Mouse (Mus musculus) gastrocnemius, postnatal 36 days (tissue): ENCODE measurements around the gene Aen. TPM values are rescaled to one million over a fixed set of nuclear protein-coding genes. Genes with fewer than 3 reads are reported as not detected.

ENCODE experiments used
- DNase-seq, 2 experiments: peaks; one replicate each; pipeline ENCODE4 v3.0.0; 2022
- intact Hi-C: fragments of 180-260 bp; cut with DNase I; formaldehyde crosslinking; loops from one replicate; pipeline ENCODE4 v1.15.1; 2025
- long read RNA-seq, 2 experiments: library from polyadenylated mRNA; stranded (forward); transcript quantifications; one replicate each; pipeline ENCODE4 v2.0.0; 2021
- total RNA-seq, 2 experiments: library from RNA; stranded (reverse); gene quantifications; 2 replicates each; pipeline ENCODE4 v1.2.3; 2021

The Aen gene
- 10 to 100 TPM; 40.5 to 50.0 TPM for total RNA-seq
- long read RNA-seq, experiment 1, full-length matches to known transcripts: 55 of 64 reads
- long read RNA-seq, experiment 1, partial matches to known transcripts: 6 of 64 reads
- long read RNA-seq, experiment 1, other reads (novel, unspliced or antisense): 3 of 64 reads
- long read RNA-seq, experiment 2, full-length matches to known transcripts: 68 of 92 reads
- long read RNA-seq, experiment 2, partial matches to known transcripts: 13 of 92 reads
- long read RNA-seq, experiment 2, other reads (novel, unspliced or antisense): 11 of 92 reads

GRCm38 (mm10) chr7:78895653-78896333 is at the start of gene Aen:
Gene Aen, plus strand, starts transcription at chr7:78895854.
- intact Hi-C loops: no loop called here
- DNase-seq: peak; percentile 98 to 99

- intact Hi-C loops: loop anchor here (2.0 kb wide), 1 partner anchor 53 kb away; no protein-coding TSS in a partner anchor
- no peak for DNase-seq
These were observed 49.5 kb upstream of the Aen start for GRCm38 (mm10) chr7:78846066-78846716.

GRCm38 (mm10) chr7:78846737-78847434 is 48.8 kb upstream of the Aen start, which contains the start of gene Det1:
Gene Det1, minus strand, starts transcription at chr7:78847263.
- peak; percentile 83 to 86 for DNase-seq
- intact Hi-C loops: loop anchor here (2.0 kb wide), 1 partner anchor 54 kb away; no protein-coding TSS in a partner anchor

- no peak for DNase-seq
- intact Hi-C loops: loop anchor here (5.0 kb wide), 1 partner anchor 33 kb away; no protein-coding TSS in a partner anchor
These were observed 41.6 kb upstream of the Aen start for GRCm38 (mm10) chr7:78854051-78854450.

DNA sequence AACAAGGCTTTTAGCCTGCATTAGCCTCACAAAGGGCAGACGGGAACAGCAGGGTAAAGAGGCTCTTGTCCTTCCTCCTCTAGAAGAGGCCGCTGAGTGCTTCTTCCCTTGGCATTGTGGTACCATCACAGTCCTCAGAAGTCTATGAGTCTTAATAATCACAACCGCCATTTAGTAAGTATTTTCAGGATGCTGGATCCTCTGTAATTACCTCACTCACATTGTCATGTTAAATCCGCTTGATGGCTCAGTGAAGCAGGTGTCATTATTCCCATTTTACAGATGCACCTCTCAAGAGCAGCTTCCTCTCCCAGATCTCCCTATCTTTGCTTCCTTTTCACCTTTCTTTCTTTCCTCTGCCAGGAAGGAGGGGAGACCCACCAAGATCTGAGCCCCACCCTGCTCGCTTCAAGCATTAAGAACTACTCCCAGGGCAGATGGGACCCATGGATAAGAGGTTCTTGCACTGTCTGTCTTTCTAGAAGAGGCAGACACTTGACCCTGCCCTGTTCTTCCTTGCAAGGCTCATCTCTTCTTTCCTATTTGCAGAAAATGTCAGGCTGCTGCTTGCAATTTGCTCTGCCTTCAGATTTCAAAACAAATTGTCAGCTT is 40.5 kb upstream of the Aen start:
- intact Hi-C loops: no loop called here
- DNase-seq: no peak

- DNase-seq: no peak
- intact Hi-C loops: no loop called here
These were observed 31.7 kb upstream of the Aen start for GRCm38 (mm10) chr7:78863796-78864445.

DNA sequence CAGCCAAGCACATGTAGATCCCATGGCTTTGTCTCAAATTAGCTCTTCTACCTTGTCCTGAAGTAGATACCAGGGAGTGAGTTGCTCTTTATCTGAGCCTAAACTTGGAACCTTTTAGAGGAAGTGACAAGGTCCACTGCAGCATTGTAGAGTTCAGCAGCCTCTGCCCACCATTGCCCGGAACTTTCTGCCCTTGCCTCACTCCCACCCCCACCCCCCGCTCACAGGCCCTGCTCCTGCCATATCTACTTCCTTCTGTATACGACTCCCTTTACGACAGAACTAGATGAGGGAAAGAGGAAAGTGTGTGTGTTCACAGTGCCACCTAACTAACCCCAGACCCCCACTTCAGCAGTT is 31.2 kb upstream of the Aen start:
- intact Hi-C loops: no loop called here
- no peak for DNase-seq

DNA sequence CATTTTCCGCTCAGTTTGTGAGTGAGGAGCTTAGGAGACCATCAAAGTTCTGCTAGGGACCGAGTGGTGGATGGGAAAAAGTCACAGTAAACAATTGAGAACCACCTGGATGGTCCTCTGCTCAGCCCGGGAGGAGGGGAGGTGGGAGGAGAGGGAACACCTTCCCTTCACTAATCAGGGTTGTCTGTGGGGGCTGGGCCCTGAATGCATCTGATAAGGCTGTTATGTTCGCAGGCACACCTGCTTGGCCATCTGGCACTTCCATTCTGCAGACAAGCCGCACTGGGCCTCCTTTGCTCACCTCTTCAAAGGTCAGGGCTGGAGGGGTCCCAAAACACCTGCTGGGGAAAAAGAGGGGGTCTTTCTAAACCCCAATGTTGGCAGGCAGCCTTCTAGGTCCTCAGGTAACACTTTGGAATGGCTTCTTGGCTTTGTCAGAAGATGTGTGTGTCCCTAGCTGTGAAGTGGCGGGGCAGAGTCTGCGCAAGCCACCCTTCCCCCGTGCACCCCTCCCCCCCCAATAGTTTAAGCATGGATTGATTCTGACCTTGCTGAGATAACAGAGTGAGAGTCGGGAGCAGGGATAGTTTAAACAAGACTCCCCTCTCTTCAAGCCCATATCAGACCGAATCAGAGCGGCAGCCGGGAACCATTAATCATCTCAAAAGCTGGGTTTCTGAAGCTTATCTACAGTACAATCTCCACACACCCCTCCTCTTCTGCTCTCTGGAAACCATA is 30.3 kb upstream of the Aen start:
- intact Hi-C loops: no loop called here
- DNase-seq: no peak

- no peak for DNase-seq
- intact Hi-C loops: no loop called here
These were observed 26.9 kb upstream of the Aen start for GRCm38 (mm10) chr7:78868731-78869130.

- DNase-seq: no peak
- intact Hi-C loops: no loop called here
These were observed 23.3 kb upstream of the Aen start for GRCm38 (mm10) chr7:78872366-78872765.

DNA sequence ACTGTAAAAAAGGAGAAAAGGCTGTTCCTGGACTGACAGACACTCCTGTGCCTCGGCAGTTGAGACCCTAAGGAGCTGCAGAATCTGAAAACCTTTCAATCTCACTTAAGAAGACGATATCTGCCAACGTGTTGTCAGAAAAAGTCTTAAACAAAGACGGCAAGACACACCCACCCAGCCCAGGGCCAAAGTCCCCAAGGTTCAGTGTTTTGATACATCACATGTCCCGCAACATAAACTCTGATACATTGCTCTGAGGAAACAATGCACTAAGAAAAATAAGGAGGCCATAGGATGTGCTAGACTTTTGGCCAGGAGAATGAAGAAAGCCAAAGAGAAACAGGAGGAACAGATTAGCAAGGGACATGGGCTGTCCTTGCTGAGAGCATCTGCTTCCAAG is 22.8 kb upstream of the Aen start:
- intact Hi-C loops: no loop called here
- no peak for DNase-seq

- intact Hi-C loops: loop anchor here (10.0 kb wide), 1 partner anchor 307 kb away; no protein-coding TSS in a partner anchor
- no peak for DNase-seq
These were observed 13.8 kb upstream of the Aen start for GRCm38 (mm10) chr7:78881607-78882468.

GRCm38 (mm10) chr7:78882469-78882837 is 13.2 kb upstream of the Aen start:
- intact Hi-C loops: loop anchor here (10.0 kb wide), 1 partner anchor 308 kb away; no protein-coding TSS in a partner anchor
- no peak for DNase-seq

DNA sequence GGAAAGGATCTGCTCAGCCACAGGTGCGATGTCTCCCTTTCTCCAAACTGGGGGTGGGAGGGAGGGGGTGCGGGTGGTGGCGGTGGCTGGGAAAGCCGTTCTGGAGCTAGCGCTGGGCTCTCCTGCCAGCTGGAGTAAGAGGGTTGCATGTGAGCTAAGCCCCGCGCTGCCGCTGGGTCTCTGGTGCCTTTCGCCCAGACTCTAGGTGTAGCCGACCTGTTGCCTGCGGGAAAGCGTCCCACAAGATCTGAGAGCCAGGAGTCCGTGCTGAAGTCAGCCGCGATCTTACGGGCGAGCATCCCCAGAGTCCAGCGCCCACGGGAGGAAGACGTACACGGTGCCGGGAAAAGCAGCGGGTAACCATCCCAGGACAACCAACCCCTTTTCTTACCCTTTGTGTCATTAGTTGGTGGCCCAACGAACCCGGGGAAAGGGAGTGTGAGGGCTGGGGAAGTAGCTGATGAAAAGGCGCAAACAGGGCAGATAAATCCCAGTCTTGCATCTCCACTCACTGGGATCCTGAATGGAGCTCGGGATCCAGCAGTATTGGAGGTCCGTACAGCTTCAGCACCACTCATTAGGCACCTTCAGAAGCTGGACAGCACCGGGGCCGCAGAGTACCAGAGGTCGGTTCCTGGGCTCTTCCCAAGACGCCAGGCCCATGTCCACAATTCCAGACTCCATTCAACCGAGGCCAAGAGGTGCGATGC is 12.5 kb upstream of the Aen start:
- DNase-seq: no peak
- intact Hi-C loops: loop anchor here (10.0 kb wide), 1 partner anchor 308 kb away; no protein-coding TSS in a partner anchor

- no peak for DNase-seq
- intact Hi-C loops: loop anchor here (10.0 kb wide), 1 partner anchor 309 kb away; no protein-coding TSS in a partner anchor
These were observed 12.0 kb upstream of the Aen start for GRCm38 (mm10) chr7:78883726-78884060.

- intact Hi-C loops: loop anchor here (10.0 kb wide), 1 partner anchor 309 kb away; no protein-coding TSS in a partner anchor
- DNase-seq: no peak
These were observed 11.5 kb upstream of the Aen start for GRCm38 (mm10) chr7:78884139-78884538.

DNA sequence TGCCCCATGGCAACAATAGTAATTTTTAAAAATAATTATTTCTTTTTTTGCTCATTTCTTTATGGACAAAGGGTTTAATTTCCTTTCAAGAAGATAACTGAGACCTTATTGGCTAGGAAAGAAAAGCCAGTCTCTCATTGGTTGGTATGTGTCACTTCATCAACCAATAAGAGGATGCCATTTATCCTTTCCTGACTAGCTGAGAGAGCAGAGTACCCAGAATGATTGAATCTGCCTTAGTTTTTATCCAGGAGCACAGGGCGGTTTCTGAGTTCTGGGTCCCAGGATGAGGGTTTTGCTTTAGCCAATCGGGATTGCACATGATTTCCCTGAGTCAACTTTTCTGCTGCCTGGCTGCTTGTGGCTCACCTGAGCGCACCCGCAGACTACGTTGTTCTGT is 10.2 kb upstream of the Aen start:
- no peak for DNase-seq
- intact Hi-C loops: loop anchor here (5.0 to 10.0 kb wide), 2 partner anchors 33 to 311 kb away; no protein-coding TSS in a partner anchor
